Mouse (Mus musculus): ENCODE measurements around the gene Medag.

GRCm38 (mm10) chr5:149449406-149449805 is 37.9 kb downstream of the Medag start:
- TF ChIP-seq CTCF (IDR thresholded peaks at IDR 0.05; ENCODE audit: control insufficient read depth, insufficient read depth, insufficient replicate concordance, low read depth, low read length) (no peak), POLR2A (IDR thresholded peaks at IDR 0.05; ENCODE audit: control insufficient read depth, low read depth, low read length) (no peak)
